Mouse (Mus musculus): Measurements from ENCODE around the gene Adad2.

The Adad2 gene

DNA sequence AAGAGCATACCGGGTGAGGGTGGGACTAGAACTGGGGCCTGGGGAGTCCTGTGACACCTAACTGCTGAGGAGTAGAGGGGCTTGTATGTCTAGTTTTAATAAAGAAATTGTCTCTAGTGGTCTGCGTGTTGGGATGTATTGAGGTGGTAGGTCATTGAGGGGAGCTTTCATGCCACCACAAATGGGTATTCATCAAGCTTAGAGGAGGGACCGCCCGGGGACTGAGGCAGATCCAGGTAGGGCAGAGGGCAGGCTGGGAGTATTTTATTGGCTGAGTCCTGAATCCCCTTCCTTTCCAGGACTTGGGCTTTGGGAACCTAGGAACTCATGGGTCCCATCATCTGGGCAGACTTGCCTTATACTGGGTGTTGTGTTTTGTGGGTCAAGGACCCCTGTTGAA lies 4.3 kb downstream of the Adad2 start:
- DNase-seq (ENCODE audit: low spot score in 2 of 2) = no peak

DNA sequence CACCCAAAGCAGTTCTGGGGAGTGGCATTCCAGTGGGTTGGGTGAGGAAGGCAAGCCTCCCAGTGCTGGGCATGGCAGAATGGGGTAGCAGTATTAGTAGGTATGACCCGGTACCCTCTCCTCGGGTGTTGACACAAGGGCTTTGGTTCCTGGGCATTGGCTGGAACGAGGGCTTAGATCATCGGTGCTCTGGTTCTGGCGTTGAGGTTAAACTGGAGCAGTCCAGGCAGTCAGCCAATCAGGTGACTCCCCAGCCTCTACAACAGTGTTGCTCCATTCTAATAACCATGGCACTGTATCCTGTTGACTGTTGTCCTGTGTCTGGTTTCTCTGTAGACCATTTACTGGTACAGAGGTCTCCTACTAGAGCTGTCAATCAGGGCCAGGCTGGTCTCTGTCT lies 5.0 kb downstream of the Adad2 start:
- no peak for DNase-seq (ENCODE audit: low spot score in 2 of 2)

DNA sequence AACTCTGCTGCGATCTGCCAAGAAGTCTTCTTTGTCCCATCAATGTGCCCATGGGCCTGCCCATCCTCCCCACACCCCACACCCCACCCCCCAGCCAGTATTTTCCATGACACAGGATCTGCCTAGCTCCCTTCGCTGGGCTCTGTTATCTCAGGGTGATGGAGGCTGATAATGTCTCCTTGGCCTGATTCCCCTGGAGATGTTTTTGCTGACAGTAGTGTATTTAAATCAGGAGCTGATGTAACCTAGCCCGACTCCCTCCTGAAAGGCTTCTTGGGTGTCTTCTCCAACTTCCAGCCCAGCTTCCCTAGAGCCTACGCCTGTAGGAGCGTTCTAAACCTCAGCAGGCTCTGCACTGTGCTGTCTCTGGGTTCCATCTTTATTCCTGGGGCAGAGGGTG lies 6.3 kb downstream of the Adad2 start:
- no peak for DNase-seq (ENCODE audit: low spot score in 2 of 2)

DNA sequence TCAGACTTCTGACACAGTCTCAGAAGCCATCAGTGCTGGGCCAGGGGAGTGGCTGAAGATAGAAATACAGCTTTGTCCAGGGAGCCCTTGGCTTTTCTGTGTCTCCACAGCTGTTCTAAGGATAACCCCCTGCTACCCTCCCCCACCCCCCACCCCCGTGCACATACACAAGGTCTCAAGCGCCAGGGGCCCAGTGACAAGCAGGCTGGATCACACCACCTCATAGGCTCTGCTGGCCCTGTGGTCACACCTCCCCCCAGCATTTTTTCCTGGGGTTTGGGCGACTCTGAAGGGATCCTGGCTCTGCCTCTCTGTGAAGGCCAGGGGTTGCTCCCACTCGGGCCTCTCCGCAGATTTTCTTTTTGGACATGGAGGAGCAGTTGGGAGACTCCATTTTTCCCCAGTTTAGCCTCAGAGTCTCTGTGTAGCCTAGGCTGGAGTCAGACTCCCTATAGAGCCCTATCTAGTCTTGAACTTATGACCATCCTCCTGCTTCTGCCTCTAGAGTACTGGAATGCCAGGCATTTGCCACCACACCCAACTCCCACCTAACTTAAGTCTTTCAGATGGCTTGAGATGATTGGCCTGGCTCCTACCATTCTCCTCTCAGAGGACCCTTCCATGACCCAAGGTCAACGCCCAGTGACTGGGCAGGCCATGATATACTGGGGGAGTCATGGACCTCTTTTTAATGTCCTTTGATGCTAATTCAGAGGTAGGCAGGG lies 7.7 kb downstream of the Adad2 start:
- DNase-seq (ENCODE audit: low spot score in 2 of 2) = no peak

DNA sequence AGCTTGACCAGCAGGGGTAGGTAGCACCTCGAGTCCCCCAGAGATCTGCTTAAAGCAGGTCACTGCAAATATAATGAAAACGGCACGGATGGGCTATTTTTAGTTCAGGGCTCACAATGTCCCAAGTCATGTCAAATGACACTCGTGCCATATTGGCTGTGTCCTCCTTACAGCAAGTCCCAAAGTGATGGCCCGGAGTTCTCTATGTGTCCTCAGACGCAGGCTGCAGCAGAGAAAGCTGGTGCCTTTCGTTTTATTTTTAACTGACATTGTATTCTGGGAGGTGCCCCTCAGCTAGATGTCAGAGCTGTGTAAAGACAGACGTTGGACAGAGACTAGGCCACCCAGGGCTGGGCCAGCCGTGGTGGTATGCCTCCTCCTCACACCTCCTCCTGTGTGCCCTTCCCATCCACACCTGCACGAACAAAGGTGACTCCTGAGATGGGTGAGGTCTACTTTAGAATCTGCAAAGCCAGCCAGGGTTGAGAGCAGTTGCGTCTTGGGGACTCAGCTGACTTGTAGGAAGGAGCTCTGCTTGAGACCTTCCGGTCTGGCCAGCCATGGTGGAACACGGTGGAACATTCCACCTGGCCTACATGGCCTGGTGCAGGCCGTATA lies 8.4 kb downstream of the Adad2 start:
- no peak for DNase-seq (ENCODE audit: low spot score in 2 of 2)

DNA sequence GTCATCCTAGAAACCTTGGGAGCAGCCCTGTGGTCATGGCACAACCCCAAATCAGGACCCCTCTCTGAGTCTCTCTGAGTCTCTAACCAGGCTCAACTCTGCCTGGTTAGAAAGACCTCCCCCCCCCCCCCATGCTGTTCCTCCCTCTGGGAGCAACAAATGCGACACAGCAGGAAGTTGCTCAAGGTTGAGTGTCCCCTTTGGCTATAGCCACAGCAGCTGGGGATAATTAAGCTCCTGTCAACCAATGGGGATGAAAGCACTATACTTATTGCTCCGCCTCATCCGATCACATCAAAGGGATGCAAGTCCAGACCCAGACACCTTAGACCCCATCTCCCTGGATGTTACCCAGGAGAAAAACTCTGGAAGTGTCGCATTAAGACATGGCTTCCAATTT lies 10.0 kb downstream of the Adad2 start:
- DNase-seq (ENCODE audit: low spot score in 2 of 2) = no peak

DNA sequence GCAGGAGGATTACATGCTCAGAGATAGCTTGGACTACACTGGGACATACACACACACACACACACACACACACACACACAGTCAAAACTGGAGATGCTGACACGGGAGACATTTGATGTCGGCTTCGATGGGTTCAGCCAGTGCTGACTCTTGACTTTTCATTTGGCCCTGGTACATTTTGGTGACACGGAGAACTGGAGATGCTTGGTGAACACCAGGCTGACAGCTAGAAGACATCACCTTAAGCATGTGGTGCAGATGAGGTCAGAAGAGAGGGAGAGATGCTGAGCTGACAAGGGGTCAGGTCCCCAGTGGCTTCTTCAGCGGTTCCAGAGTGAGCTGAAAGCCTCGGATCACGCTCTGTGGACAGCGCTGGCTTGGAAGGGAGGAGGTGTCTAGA lies 10.5 kb downstream of the Adad2 start:
- no peak for DNase-seq (ENCODE audit: low spot score in 2 of 2)

DNA sequence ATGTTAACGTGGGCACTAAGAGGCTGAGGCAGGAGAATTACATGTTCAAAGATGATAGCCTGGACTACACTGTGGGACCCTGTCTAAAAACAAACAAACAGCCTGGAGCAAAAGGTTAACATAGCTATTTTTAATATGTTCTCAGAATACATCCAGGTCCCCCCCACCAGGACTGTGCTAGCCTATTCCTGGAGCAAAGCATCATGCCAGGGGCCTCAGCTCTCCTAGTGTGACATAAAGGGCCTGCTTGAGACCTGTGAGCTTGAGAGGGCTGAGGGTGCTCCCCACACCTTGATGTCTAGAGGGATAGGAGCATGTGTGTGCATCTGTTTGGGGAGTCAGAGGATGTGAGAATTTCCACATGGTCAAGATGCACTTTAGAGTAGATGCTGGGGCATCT lies 11.2 kb downstream of the Adad2 start:
- no peak for DNase-seq (ENCODE audit: low spot score in 2 of 2)

DNA sequence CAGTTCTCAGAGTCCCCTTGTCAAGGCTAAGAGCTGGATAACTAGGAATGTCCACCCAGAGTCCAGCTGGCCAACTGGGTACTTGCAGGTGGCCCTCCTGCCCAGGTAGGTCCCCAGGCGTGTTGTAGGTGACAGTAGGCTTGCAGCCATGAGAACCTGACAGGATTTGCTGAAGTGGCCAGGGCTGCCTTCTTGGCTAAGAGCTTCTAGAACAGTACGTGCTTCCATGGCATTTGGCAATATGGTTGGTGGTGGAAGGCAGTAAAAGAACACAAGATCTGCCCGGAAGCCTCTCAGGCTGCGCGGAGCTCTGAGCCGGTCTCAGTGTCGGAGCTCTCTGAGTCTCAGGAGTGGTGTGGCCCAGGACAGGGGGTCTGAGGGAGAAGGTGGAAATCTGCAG lies 12.4 kb downstream of the Adad2 start:
- no peak for DNase-seq (ENCODE audit: low spot score in 2 of 2)

DNA sequence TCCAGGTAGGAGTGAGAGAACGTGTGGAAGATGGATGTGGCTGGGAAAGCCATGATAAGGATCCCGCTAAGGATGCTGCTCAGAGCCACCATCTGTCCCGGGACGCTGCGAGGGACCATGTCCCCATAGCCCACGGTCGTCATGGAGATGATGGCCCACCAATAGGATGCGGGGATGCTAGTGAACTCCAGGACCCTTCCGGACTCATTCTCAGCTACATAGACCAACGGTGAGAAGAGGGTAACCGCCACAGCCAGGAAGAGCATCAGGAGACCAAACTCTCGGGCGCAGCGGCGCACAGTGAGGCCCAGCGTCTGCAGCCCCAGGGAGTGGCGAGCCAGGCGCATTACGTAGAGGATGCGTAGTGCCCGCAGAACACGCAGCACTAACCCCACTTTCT lies 13.2 kb downstream of the Adad2 start:
- no peak for DNase-seq (ENCODE audit: low spot score in 2 of 2)

DNA sequence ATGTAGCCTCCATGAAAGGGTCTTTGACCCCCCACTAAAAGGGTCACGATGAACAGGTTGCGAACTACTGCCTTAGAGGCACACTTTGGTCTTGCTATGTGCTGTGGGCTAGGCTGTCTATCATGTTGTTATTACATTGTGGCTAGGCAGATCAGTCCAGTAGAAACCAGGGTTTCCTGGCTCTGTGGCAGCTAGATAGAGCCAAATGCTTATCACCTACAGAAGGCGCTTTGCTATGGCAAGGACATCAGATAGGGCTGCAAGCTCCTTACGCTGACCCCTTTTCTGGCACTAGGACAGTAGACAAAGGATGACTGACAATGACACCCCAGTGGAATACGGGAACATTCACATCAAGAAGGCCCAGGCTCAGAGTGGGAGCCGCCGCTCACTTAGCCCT lies 14.7 kb downstream of the Adad2 start:
- no peak for DNase-seq (ENCODE audit: low spot score in 2 of 2)

DNA sequence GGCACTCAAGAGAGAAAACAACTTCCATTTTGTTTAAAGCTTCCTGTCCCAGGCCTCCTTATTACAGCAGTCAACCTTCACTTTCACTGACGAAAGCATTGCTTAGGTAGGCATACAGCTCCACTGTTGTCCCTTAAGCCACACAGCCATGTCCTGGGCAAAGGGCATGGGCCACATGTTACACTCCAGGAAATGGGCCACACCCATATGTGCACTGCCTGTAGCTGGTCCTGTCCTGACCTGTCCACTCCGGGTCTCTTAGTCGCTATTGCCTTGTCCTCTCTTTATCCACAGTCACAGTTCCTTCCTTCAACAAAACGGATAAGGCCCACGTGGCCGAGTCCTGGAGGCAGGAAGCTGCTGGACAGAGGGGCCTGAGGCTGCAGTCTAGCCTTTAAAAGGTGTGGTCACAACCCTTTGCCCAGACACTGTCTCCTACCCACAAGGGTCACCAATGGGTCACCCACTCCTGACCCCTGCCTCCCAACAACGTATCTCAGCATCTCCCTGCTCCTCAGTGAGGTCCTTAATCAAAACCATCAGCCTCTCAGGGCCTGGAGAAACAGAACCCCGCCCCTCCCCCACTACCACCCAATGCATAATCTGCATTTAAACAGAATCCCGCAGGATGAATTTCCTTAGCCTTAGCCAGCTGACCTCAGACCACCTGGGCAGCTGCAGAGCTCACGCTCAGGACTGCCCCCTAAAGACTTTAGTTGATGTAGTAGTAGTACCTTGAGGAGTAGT lies 15.2 kb downstream of the Adad2 start:
- no peak for DNase-seq (ENCODE audit: low spot score in 2 of 2)

DNA sequence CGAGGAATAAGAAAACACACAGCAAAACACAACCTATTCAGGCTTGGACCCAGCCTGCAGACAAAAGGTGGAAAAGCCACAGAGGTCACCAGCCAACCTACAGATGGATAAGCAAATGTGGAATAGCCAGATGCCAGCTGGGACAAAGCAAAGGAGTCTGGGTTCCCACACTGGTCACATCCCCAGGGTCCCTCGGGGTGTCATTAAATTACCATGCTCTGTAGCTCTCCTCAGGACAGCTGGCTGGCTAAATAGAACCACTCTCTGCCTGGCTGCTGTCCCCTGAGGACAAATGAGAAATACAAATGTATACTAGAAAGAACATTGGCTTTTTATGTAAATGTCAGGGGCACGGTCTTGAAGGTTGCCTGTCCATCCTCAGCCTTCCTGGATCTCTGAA lies 18.3 kb downstream of the Adad2 start:
- DNase-seq (ENCODE audit: low spot score in 2 of 2) = no peak

DNA sequence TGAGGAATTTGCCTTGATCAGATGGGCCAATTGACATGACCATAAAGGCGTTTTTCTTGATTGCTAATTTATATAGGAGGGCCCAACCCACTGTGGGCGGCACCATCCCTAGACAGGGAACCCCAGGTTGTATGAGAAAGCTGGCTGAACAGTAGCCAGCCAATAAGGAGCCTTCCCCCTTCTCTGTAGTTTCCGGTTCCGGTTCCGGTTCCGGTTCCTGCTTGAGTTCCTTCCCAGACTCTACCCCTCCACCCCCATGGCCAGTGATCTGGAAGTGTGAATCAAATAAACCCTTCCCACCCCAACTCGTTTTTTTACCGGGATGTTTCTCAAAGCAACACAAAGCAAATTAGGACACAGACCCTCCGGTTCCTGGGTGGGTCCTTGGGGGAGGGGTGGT lies 19.7 kb downstream of the Adad2 start:
- no peak for DNase-seq (ENCODE audit: low spot score in 2 of 2)

DNA sequence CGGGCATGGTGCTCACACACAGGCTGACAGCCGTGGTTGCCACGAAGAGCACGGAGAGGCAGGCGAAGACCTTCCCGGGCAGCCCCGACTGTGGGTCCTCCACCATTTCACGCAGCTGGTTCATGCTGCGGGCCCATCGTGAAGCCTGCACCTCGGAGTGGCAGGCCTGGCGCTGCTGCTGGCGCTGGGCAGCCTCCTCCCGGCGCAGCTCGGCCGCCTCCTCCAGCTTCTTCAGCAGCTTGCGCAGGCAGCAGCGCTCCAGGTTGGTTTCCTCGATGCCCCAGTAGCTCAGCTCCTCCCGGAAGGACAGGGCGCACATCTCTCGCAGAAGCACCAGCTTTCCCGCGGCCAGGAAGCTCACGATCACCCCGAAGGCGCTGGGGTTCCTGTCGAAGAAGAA lies 20.4 kb downstream of the Adad2 start:
- DNase-seq (ENCODE audit: low spot score in 2 of 2) = no peak

DNA sequence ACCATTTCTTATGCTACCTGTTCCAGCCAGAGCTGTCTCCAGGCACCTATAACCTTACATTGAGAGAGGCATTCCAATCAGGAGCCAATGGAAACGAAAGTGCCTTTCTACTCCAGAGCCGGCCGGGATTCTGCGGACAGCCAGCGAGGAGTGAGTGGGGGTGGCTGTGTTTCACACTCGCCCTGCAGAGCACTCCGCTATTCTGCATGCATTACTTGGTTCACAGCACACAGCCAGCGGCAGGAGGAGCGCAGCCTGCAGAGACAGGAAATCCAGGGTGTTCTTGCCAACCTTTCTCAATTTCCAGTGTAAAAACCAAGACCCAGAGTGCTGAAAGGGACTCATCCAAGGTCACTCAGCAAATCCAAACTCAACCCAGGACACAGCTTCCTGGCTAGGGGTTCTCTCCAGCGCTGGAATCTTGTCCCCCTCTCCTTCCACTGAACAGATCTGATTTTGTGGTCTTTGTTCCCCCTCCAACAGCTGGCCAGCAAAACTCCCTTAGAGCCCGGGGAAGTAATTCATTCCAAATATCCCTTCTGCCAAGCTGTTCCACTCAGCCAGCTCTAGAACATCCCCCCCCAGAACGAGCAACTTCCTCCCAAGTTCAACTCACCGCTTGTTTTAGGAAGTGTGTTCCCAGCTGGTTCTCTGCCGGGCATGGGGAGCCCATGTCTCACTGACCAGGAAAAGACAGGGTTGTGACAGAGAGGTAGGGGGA lies 22.2 kb downstream of the Adad2 start:
- no peak for DNase-seq (ENCODE audit: low spot score in 2 of 2)

DNA sequence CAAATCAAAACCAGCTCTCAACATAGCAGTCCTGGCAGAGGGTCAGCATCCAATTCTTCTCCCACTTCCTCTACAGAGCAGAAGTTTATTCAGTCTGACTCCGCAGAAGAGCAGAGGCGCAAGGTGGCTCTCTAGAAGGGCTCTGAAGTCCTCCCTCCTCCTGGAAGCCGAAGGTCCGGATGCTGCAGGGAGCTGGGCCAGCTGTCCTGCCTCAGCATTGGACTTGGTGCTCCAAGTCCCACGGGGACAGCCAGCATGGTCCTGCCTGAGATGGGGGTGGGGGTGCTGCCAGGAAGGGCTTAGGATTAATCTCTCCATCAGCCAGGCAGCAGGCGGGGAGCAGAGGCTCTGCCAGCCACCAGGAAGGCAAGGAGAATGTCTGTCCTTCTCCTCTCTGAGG lies 22.8 kb downstream of the Adad2 start, which contains the start of gene Kcng4:
Gene Kcng4 (minus strand): TSS at position 303 of the 400 bp plus-strand sequence.
- no peak for DNase-seq (ENCODE audit: low spot score in 2 of 2)

DNA sequence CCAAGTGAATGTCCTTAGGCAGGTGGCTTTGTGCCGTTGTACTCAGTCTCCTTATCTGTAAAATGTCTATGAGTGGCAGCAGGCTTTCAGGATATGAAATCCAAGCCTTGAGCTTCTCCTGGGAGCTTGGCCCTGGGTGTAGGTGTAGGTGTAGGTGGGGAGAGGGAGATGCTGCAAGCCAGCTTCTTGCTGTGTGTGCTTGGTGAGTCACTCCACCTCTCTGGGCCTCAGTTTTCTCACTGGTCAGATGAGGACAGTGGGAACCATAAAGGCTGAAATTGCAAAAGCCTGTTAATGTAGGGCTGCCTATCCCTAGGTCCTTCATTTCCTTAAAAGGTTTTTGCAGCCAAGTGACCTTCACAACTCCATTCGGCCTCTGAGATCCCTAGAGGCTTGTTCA lies 23.4 kb downstream of the Adad2 start:
- DNase-seq (ENCODE audit: low spot score in 2 of 2) = no peak

DNA sequence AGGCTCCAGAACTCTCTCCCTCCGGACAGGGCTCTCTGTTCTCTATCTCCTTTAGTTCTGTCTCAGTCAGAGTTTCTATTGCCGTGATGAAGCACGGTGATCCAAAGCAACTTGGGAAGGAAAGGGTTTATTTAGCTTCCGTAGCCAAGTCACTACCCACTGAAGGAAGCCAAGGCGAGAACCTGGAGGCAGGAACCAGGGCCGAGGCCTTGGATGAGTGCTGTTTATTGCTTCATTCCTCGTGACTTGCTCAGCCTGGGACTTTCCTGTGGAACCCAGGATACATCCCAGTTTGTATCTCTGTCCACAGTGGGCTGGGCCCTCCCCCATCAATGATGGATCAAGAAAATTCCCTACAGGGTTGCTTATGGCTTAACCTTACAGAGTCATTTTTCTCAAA lies 24.2 kb downstream of the Adad2 start:
- DNase-seq (ENCODE audit: low spot score in 2 of 2) = no peak

DNA sequence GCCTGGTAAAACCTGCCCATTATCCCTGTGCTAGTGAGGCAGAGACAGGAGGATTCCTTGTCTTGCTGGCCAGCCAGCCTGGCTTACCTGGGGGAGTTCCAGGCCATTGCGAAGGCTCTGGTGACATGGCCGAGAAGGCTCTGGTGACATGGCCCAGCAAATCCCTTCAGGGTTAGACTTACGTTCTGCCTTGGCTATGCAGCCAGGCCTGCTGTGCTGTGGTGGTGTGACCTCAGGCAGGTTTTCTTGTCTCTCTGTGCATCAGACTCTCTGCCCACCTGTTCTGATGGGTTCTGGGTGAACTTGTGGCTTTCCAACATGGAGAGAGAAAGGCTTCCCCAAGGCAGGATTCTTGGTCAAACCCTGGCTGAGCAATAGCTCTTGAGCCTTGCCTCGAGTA lies 24.8 kb downstream of the Adad2 start:
- DNase-seq (ENCODE audit: low spot score in 2 of 2) = no peak

DNA sequence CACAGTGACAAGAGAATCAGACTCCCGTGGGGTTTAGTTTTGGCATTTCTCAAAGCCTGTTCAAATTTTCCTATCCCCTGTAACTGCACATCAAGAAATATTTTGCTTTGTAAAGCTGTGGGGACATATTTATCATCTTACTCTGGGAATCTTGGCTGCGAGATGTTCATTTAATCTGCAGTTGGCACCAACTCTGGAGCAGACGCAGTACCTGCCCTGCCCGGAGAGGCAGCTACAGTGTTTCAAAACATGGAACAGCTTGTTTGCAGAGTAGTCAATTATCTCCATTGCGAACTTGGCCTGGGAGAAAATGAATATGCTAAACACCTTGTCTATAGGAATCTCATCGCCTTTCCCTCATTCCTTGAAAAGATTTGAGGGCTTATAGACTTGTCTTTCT lies 25.7 kb downstream of the Adad2 start:
- DNase-seq (ENCODE audit: low spot score in 2 of 2) = no peak

DNA sequence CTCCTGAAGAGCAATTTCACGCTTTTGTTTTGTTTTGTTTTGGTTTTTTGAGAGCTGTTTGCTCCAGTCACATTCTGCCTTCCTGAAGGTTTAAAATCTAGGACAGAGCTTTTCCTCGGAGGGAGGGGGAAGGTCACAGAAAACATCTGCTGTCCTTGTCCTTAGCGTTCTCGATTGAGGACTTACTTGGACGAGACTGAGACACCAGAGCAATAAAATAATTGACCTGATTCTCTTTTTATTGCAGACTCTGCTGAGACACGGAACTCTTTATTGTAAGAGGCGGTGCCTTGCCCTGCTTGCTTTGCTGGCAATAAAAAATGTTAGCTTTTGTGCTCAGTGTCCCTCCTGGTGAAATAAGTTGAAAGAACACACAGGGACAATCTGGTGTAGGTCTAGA lies 27.3 kb downstream of the Adad2 start:
- no peak for DNase-seq (ENCODE audit: low spot score in 2 of 2)

DNA sequence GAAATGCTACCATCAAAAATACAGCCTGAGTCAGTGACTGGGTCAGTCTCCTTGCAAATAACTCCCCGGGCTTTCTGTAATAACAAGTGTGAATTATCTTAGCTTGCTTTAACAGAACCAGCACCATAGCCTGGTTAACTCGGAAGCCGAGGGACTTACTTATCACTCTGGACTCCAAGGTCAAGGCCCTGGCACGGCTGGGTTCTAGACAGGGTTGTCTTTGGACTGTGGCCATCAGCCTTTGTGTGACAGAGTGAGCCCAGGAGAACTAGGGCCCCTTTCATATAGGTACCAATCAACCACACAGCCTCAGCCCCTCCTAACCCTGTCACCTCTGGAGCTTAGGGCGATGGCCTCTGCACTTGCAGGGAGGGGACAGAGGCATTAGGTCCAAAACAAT lies 28.5 kb downstream of the Adad2 start:
- DNase-seq (ENCODE audit: low spot score in 2 of 2) = no peak
